1 mouse cellular context compared by ENCODE assay signal in the genomic region with DNA sequence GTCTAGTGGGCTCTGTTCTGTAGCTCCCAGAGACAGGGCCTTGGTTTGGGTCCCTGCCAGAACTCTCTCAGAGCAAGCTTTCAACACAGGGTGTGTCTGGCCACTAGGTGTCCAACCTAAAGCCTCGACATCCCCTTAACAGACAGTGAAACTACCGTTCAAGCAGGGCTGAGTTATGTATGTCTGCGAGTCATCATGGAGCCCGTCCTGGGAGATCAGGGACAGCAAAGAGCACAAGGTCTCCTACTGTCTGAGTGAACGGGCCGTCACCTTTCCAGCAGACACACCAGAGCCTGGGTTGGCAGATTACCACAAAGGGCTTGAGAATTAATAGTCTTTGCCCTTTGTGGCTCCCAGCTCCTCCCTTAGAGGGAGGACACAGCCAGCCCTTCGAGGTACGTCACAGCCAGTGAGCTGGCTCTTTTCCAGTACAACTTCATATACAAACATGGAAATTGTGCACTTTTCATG.
TF ChIP-seq lines count a peak whose summit lies in the region.

No protein-coding gene starts in this region.

TF ChIP-seq in MEL, 35 proteins besides CTCF, POLR2A, EP300 and RAD21 (continued from another document):
- TF ChIP-seq ELF1 (IDR thresholded peaks at IDR 0.05; ENCODE audit: low read depth, low read length) (no peak), USF1 (IDR thresholded peaks at IDR 0.05; ENCODE audit: low read depth, low read length) (no peak), CHD2 (IDR thresholded peaks at IDR 0.05; ENCODE audit: low read length) (no peak)
